Mouse (Mus musculus): ENCODE data around the gene Cmtm6.
"Not testable (repeated sequence)": the region's sequence is repeated elsewhere in the genome, so short reads cannot be mapped to it uniquely, and the experiment has no call there.

DNA sequence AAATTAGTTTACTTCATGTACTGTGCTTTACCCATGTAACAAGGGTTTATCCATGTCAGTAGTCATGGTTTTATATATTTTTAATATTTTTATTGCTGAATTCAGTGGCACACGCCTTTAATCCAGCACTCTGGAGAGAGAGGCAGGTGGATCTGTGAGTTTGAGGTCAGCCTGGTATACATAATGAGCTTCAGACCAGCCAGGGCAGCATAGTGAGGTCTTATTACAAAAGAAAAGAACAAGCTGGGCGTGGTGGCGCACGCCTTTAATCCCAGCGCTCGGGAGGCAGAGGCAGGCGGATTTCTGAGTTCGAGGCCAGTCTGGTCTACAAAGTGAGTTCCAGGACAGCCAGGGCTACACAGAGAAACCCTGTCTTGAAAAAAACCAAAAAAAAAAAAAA lies 35.3 kb upstream of the Cmtm6 start:
- TF ChIP-seq POLR2A (IDR thresholded peaks at IDR 0.05; ENCODE audit: low read depth, low read length); CTCF (IDR thresholded peaks at IDR 0.05; ENCODE audit: extremely low read depth, insufficient read depth, insufficient read length, insufficient replicate concordance): not testable (repeated sequence)
